Mouse (Mus musculus) myocyte (in vitro differentiated cells): Measurements from ENCODE around the gene Cdh20. TPM values are rescaled to one million over a fixed set of nuclear protein-coding genes. Genes with fewer than 3 reads are reported as not detected.
"Not testable (repeated sequence)": the region's sequence is repeated elsewhere in the genome, so short reads cannot be mapped to it uniquely, and the experiment has no call there.

ENCODE experiments used
- H3K27me3 ChIP-seq: one replicate; pipeline ENCODE4 v1.6.1; 2011; ENCODE audit not compliant: control insufficient read depth, insufficient read depth, insufficient read length
- H3K36me3 ChIP-seq: one replicate; pipeline ENCODE4 v1.6.1; 2011; ENCODE audit not compliant: control insufficient read depth, insufficient read depth
- H3K4me2 ChIP-seq: one replicate; pipeline ENCODE4 v1.6.1; 2011; ENCODE audit warnings: low read depth, control low read depth
- H3K4me3 ChIP-seq: one replicate; pipeline ENCODE4 v1.5.1; 2011; ENCODE audit warnings: mild to moderate bottlenecking, control low read depth, moderate library complexity
- H3K79me2 ChIP-seq: one replicate; pipeline ENCODE4 v1.6.1; 2011; ENCODE audit not compliant: control insufficient read depth, insufficient read depth
- H3ac ChIP-seq: one replicate; pipeline ENCODE4 v1.6.1; 2011; ENCODE audit not compliant: control insufficient read depth, insufficient read length
- CEBPB ChIP-seq: IDR thresholded peaks from 2 replicates; pipeline ENCODE4 v1.6.1; 2011; ENCODE audit warnings: mild to moderate bottlenecking, moderate library complexity; ENCODE audit not compliant: poor library complexity, insufficient read depth, severe bottlenecking
- E2F4 ChIP-seq: IDR thresholded peaks from one replicate; pipeline ENCODE4 v1.6.1; 2011; ENCODE audit warnings: mild to moderate bottlenecking, control low read depth, moderate library complexity; ENCODE audit not compliant: insufficient read depth
- MAX ChIP-seq: IDR thresholded peaks from one replicate; pipeline ENCODE4 v1.6.1; 2011; ENCODE audit warnings: low read depth, mild to moderate bottlenecking, control low read depth
- MYOD1 ChIP-seq, 3 experiments: IDR thresholded peaks; one replicate each; pipeline ENCODE4 v1.6.1; 2011; ENCODE audit warnings: control low read depth in 2 of 3, low read depth in 2 of 3, mild to moderate bottlenecking in 2 of 3, moderate library complexity in 1 of 3; ENCODE audit not compliant: insufficient read length in 2 of 3, control insufficient read depth in 1 of 3
- MYOG ChIP-seq, 3 experiments: IDR thresholded peaks; one replicate each; pipeline ENCODE4 v1.6.1; 2011; ENCODE audit warnings: control low read depth in 2 of 3, low read depth in 2 of 3, mild to moderate bottlenecking in 2 of 3; ENCODE audit not compliant: insufficient read length in 2 of 3, control insufficient read depth in 1 of 3, insufficient read depth in 1 of 3
- POLR2A ChIP-seq: IDR thresholded peaks from one replicate; pipeline ENCODE4 v1.6.1; 2011; ENCODE audit warnings: low read depth, mild to moderate bottlenecking, control low read depth, moderate library complexity; ENCODE audit not compliant: insufficient read length
- POLR2AphosphoS2 ChIP-seq: IDR thresholded peaks from one replicate; pipeline ENCODE4 v1.6.1; 2011; ENCODE audit warnings: low read depth, control low read depth; ENCODE audit not compliant: insufficient read length
- REST ChIP-seq: IDR thresholded peaks from one replicate; pipeline ENCODE4 v1.6.1; 2011; ENCODE audit warnings: mild to moderate bottlenecking, control low read depth, moderate library complexity; ENCODE audit not compliant: insufficient read depth, insufficient read length
- SRF ChIP-seq: IDR thresholded peaks from one replicate; pipeline ENCODE4 v1.6.1; 2011; ENCODE audit warnings: low read depth; ENCODE audit not compliant: control insufficient read depth, insufficient read length
- TCF12 ChIP-seq: IDR thresholded peaks from one replicate; pipeline ENCODE4 v1.6.1; 2011; ENCODE audit warnings: mild to moderate bottlenecking, control low read depth; ENCODE audit not compliant: poor library complexity, insufficient read depth, severe bottlenecking
- TCF3 ChIP-seq: IDR thresholded peaks from one replicate; pipeline ENCODE4 v1.6.1; 2011; ENCODE audit warnings: low read depth, control low read depth; ENCODE audit not compliant: insufficient read length
- USF1 ChIP-seq: IDR thresholded peaks from one replicate; pipeline ENCODE4 v1.6.1; 2011; ENCODE audit warnings: low read depth, mild to moderate bottlenecking, control low read depth, moderate library complexity
- polyA plus RNA-seq: library from polyadenylated mRNA; unstranded; fragments of >200 nt; fragmentation: generic; extraction: Trizol; gene quantifications from one replicate; pipeline ENCODE4 v1.2.1, GENCODE M21; 2012; ENCODE audit warnings: missing spikeins

Gene Cdh20
- polyA plus RNA-seq, 1 experiment = 0.01 TPM

DNA sequence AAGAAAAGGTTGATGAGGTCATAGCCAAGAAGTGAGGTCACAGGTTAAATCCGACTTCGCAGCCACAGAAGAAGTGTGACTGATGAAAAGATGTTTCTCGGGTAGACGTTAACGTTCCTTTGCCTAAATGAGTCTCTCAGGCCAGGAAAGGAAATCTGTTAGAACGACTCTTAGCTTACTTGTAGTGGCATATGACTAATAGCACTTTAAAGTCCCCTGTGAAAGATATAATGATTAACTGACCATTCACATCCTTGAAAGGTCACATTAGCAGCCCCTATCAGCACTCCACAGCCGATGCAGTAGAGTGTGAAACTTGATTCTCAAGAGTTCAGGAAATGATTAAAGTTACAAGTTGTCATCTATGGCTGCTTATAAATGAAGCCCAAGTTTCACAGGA lies 164.7 kb downstream of the Cdh20 start:
- no peaks in the 10 kb centered on the region for H3K27me3 ChIP-seq
- no peak overlapping the region for H3ac ChIP-seq
- no peaks in the 10 kb centered on the region for H3K36me3 ChIP-seq
- no peaks in the 10 kb centered on the region for H3K79me2 ChIP-seq
- no peak overlapping the region for H3K4me3 ChIP-seq
- H3K4me2 ChIP-seq = no peak overlapping the region
- no peak for TF ChIP-seq SRF

GRCm38 (mm10) chr1:104936966-104937365 lies 168.6 kb downstream of the Cdh20 start:
- H3K36me3 ChIP-seq = no peaks in the 10 kb centered on the region
- no peak overlapping the region for H3ac ChIP-seq

GRCm38 (mm10) chr1:104939156-104939555 lies 170.8 kb downstream of the Cdh20 start:
- Histone ChIP-seq H3K36me3 (no peaks in the 10 kb centered on the region), H3K4me2 (no peak overlapping the region), H3K27me3 (no peaks in the 10 kb centered on the region), H3K79me2 (no peaks in the 10 kb centered on the region), H3K4me3 (no peak overlapping the region), H3ac (no peak overlapping the region)
- TF ChIP-seq POLR2A = no peak
- no peak for TF ChIP-seq MYOD1 (IDR thresholded peaks at IDR 0.05; ENCODE audit: control insufficient read depth in 1 of 3, insufficient read length in 2 of 3, low read depth in 2 of 3)
- no peak for TF ChIP-seq USF1
- no peak for TF ChIP-seq REST
- TF ChIP-seq TCF3 = no peak
- TF ChIP-seq POLR2AphosphoS2 = no peak
- TF ChIP-seq CEBPB = no peak

More at GRCm38 (mm10) chr1:104936966-104937365, 168.6 kb downstream of the Cdh20 start:
- Histone ChIP-seq H3K4me3 (no peak overlapping the region), H3K4me2 (no peak overlapping the region), H3K79me2 (no peaks in the 10 kb centered on the region), H3K27me3 (no peaks in the 10 kb centered on the region)
- TF ChIP-seq REST (no peak), E2F4 (no peak), POLR2A (no peak), MAX (no peak), TCF12 (no peak), MYOG (IDR thresholded peaks at IDR 0.05; ENCODE audit: control insufficient read depth in 1 of 3, insufficient read depth in 1 of 3, insufficient read length in 2 of 3, low read depth in 2 of 3) (no peak), CEBPB (no peak), SRF (no peak), TCF3 (no peak), MYOD1 (IDR thresholded peaks at IDR 0.05; ENCODE audit: control insufficient read depth in 1 of 3, insufficient read length in 2 of 3, low read depth in 2 of 3) (no peak), USF1 (no peak), POLR2AphosphoS2 (no peak)

DNA sequence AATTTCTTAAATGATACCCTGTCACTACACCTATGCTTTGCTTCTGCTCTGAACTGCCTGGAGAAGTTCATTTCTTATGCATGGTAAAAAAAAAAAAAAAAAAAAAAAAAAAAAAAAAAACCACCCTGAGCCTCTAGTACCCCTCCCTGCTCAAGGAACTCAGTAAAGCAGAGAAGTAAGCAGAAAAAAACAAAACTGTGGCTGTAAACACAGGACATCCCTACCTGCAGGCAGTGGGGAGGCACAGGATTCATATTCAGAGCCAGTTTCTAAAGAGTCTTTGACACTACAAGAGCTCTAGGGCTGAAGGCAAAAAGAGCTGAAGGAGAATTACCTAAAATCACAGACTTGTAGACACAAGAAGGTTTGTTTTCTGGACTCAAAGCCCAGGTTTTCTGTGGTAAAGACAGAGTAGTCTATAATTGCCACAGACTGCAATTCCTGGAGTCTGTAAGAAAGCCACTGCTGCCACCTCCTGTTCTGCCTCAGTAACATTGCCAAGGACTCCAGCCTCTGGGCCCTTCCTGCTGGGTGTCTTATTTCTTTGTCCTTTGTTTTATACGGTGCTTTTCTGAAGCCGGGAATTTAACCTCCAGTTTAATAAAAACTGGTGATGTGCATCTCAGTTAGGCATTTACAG lies 176.3 kb downstream of the Cdh20 start:
- no peaks in the 10 kb centered on the region for H3K27me3 ChIP-seq
- no peak overlapping the region for H3ac ChIP-seq
- no peak overlapping the region for H3K4me2 ChIP-seq
- H3K36me3 ChIP-seq = no peaks in the 10 kb centered on the region
- H3K79me2 ChIP-seq = no peaks in the 10 kb centered on the region
- H3K4me3 ChIP-seq = no peak overlapping the region
- no peak for TF ChIP-seq POLR2AphosphoS2
- no peak for TF ChIP-seq USF1
- no peak for TF ChIP-seq MYOD1 (IDR thresholded peaks at IDR 0.05; ENCODE audit: control insufficient read depth in 1 of 3, insufficient read length in 2 of 3, low read depth in 2 of 3)
- TF ChIP-seq POLR2A = no peak
- TF ChIP-seq REST = no peak
- TF ChIP-seq TCF12 = no peak
- TF ChIP-seq E2F4 = no peak
- TF ChIP-seq TCF3 = no peak
- no peak for TF ChIP-seq SRF
- TF ChIP-seq MYOG (IDR thresholded peaks at IDR 0.05; ENCODE audit: control insufficient read depth in 1 of 3, insufficient read depth in 1 of 3, insufficient read length in 2 of 3, low read depth in 2 of 3) = no peak
- no peak for TF ChIP-seq CEBPB
- no peak for TF ChIP-seq MAX

- no peak overlapping the region for H3K4me3 ChIP-seq
- TF ChIP-seq POLR2AphosphoS2 = no peak
Observed at GRCm38 (mm10) chr1:104945110-104945489, 176.8 kb downstream of the Cdh20 start.

GRCm38 (mm10) chr1:104949640-104950039 lies 181.3 kb downstream of the Cdh20 start:
- H3K27me3 ChIP-seq, H3K36me3 ChIP-seq: not testable (repeated sequence)

More at GRCm38 (mm10) chr1:104945110-104945489, 176.8 kb downstream of the Cdh20 start:
- Histone ChIP-seq H3ac (no peak overlapping the region), H3K79me2 (no peaks in the 10 kb centered on the region), H3K4me2 (no peak overlapping the region), H3K27me3 (no peaks in the 10 kb centered on the region), H3K36me3 (no peaks in the 10 kb centered on the region)

More at GRCm38 (mm10) chr1:104949640-104950039, 181.3 kb downstream of the Cdh20 start:
- not testable (repeated sequence) for H3ac ChIP-seq, H3K4me3 ChIP-seq, H3K79me2 ChIP-seq, H3K4me2 ChIP-seq
